Mouse (Mus musculus): ENCODE data around the gene Cxcl17.
A peak's percentile ranks its signal among the peaks of the same experiment; 100 is the strongest.

GRCm38 (mm10) chr7:25367632-25368293 is 44.9 kb downstream of the Cxcl17 start:
- no peak for TF ChIP-seq ZC3H11A (IDR thresholded peaks at IDR 0.05; ENCODE audit: borderline replicate concordance, low read depth, low read length)
- TF ChIP-seq HCFC1 (IDR thresholded peaks at IDR 0.05; ENCODE audit: borderline replicate concordance, insufficient read depth, low read length) = peak; percentile 23; the same call in 1 of the 2 replicates

Data from ES-E14 (cell line).